Mouse (Mus musculus) inflammation-experienced regulatory T-cells (primary cell): ENCODE data around the gene Cd300lf. TPM values are rescaled to one million over a fixed set of nuclear protein-coding genes. Genes with fewer than 3 reads are reported as not detected.

Source experiments
- polyA plus RNA-seq, 2 experiments: library from polyadenylated mRNA; unstranded; fragments of 100-300 nt; shearing (Covaris generic); gene quantifications; one replicate each; pipeline ENCODE4 v1.2.1; 2017

The Cd300lf gene
- polyA plus RNA-seq: under 1 TPM; 0.39 to 0.98 TPM

GRCm38 (mm10) chr11:115133800-115134199 is at the start of gene Cd300lf:
TSS of gene Cd300lf (minus strand) at chr11:115133992.

GRCm38 (mm10) chr11:115162832-115163480 is 29.2 kb upstream of the Cd300lf start, which contains the start of gene Slc9a3r1:
TSS of gene Slc9a3r1 (plus strand) at chr11:115163341.

GRCm38 (mm10) chr11:115091362-115091901 is 42.4 kb downstream of the Cd300lf start, which contains the start of gene Rab37:
TSS of gene Rab37 (plus strand) at chr11:115091431.

Other genes starting within 250 kb of the Cd300lf start
- gene Cd300a, start 244.0 kb downstream of the Cd300lf start, polyA plus RNA-seq: 1 to 10 TPM in 1 of 2 experiments, under 1 TPM in 1; 0.05 to 2.3 TPM
- under 1 TPM in 1 of 2 experiments, not detected in 1; 0.13 TPM for gene Cd300lb, start 199.6 kb downstream of the Cd300lf start, polyA plus RNA-seq
- gene Cd300c, start 164.8 kb downstream of the Cd300lf start, polyA plus RNA-seq: under 1 TPM in 1 of 2 experiments, not detected in 1; 0.61 TPM
- under 1 TPM in 1 of 2 experiments, not detected in 1; 0.17 TPM for gene Cd300ld, start 144.1 kb downstream of the Cd300lf start, polyA plus RNA-seq
- under 1 TPM in 1 of 2 experiments, not detected in 1; 0.92 TPM for gene Cd300c2, start 132.1 kb downstream of the Cd300lf start, polyA plus RNA-seq
- gene Cd300ld2, start 117.8 kb downstream of the Cd300lf start, polyA plus RNA-seq: not detected
- not detected for gene Cd300ld4, start 107.0 kb downstream of the Cd300lf start, polyA plus RNA-seq
- not detected for gene Cd300ld5, start 96.2 kb downstream of the Cd300lf start, polyA plus RNA-seq
- not detected for gene Cd300ld3, start 85.6 kb downstream of the Cd300lf start, polyA plus RNA-seq
- gene Cd300e, start 71.8 kb downstream of the Cd300lf start, polyA plus RNA-seq: 1 to 10 TPM in 1 of 2 experiments, not detected in 1; 3.1 TPM
- gene Rab37, start 42.6 kb downstream of the Cd300lf start, polyA plus RNA-seq: 100 to 1,000 TPM; 154 to 188 TPM
- 100 to 1,000 TPM; 433 to 435 TPM for gene Slc9a3r1, start 29.3 kb upstream of the Cd300lf start, polyA plus RNA-seq
- 10 to 100 TPM; 15.3 to 15.4 TPM for gene Tmem104, start 53.5 kb upstream of the Cd300lf start, polyA plus RNA-seq
- 10 to 100 TPM; 14.0 to 15.7 TPM for gene Nat9, start 53.9 kb upstream of the Cd300lf start, polyA plus RNA-seq
- under 1 TPM in 1 of 2 experiments, not detected in 1; 0.04 TPM for gene Grin2c, start 133.3 kb upstream of the Cd300lf start, polyA plus RNA-seq
- gene Fdxr, start 143.1 kb upstream of the Cd300lf start, polyA plus RNA-seq: 10 to 100 TPM; 25.0 to 35.0 TPM
- 1 to 10 TPM in 1 of 2 experiments, under 1 TPM in 1; 0.87 to 1.1 TPM for gene Fads6, start 163.7 kb upstream of the Cd300lf start, polyA plus RNA-seq
- gene Otop2, start 173.2 kb upstream of the Cd300lf start, polyA plus RNA-seq: not detected
- not detected for gene Ush1g, start 188.0 kb upstream of the Cd300lf start, polyA plus RNA-seq
- under 1 TPM in 1 of 2 experiments, not detected in 1; 0.89 TPM for gene Otop3, start 200.7 kb upstream of the Cd300lf start, polyA plus RNA-seq
- 1 to 10 TPM; 6.2 to 9.8 TPM for gene Hid1, start 233.8 kb upstream of the Cd300lf start, polyA plus RNA-seq
- gene Cdr2l, start 247.9 kb upstream of the Cd300lf start, polyA plus RNA-seq: under 1 TPM in 1 of 2 experiments, not detected in 1; 0.24 TPM